Mouse (Mus musculus): ENCODE results near the gene Bcl11a. TPM values are rescaled to one million over a fixed set of nuclear protein-coding genes. Genes with fewer than 3 reads are reported as not detected.

Gene Bcl11a
- total and polyA plus RNA-seq, 3 experiments = 37.0 to 112 (median 83.8) TPM

DNA sequence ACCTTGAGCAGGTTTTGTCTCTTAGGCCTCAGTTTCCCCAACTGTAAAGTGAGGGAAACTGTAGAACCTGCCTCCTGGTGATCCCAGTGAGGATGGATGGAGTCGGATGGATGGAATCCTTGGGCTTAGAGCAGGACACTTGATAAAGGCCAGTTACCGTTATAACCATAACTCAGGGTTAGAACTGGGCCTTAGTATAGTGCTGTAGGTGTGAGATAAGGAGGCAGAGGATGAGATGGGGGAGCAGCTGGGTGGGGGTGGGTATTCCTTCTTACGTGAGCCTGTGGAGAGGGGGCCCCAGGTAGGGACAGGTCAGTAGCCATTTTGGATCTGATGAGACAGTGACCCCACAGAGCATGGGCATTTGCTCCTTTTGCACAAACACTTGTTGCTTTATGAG lies 23.8 kb downstream of the Bcl11a start:
- peaks cover 51 to 53% of the 10 kb centered on the region in 2 experiments for H3K4me1 ChIP-seq (ENCODE audit: control insufficient read depth in 1 of 2, insufficient read depth in 2 of 2, low read length in 2 of 2)
- DNase-seq (ENCODE audit: low read depth, low spot score) = no peak
- peaks cover 48 to 77% of the 10 kb centered on the region in 2 experiments for H3K36me3 ChIP-seq (ENCODE audit: control insufficient read depth in 1 of 2, insufficient read depth in 2 of 2, low read length in 2 of 2)
- H3K9me3 ChIP-seq (replicated peaks; ENCODE audit: insufficient read depth, low read length) = no peaks in the 10 kb centered on the region
- no peak overlapping the region for H3K4me3 ChIP-seq (ENCODE audit: control insufficient read depth in 1 of 2, insufficient read depth in 1 of 2, low read depth in 2 of 2, low read length in 2 of 2)
- peak overlapping the region; percentile 83 for H3K27ac ChIP-seq (ENCODE audit: control insufficient read depth, low read depth, low read length)
- peaks cover 82% of the 10 kb centered on the region for H3K79me2 ChIP-seq (ENCODE audit: control insufficient read depth, insufficient read depth, low read length, poor library complexity)
- H3K27me3 ChIP-seq (ENCODE audit: control insufficient read depth in 1 of 2, insufficient read depth in 2 of 2, low read length in 2 of 2) = no peaks in the 10 kb centered on the region
- peak overlapping the region; percentile 13; the same call in 1 of the 2 replicates for H3K9ac ChIP-seq (ENCODE audit: control insufficient read depth, low read depth, low read length, poor library complexity, severe bottlenecking)
- TF ChIP-seq MYB (IDR thresholded peaks at IDR 0.05; ENCODE audit: low read depth, low read length) (peak; percentile 60; the same call in 1 of the 2 replicates), NRF1 (IDR thresholded peaks at IDR 0.05; ENCODE audit: insufficient read depth, low read depth, low read length, poor library complexity, severe bottlenecking) (no peak), TAL1 (IDR thresholded peaks at IDR 0.05; ENCODE audit: low read length) (peak; percentile 67), EP300 (IDR thresholded peaks at IDR 0.05; ENCODE audit: low read depth in 1 of 2, low read length in 2 of 2) (peak; percentile 60 to 78), GATA1 (IDR thresholded peaks at IDR 0.05; ENCODE audit: low read depth, low read length) (peak; percentile 46; the same call in 1 of the 2 replicates), MXI1 (IDR thresholded peaks at IDR 0.05; ENCODE audit: low read depth, low read length) (no peak), TCF12 (IDR thresholded peaks at IDR 0.05; ENCODE audit: low read depth, low read length) (peak; percentile 64), ZKSCAN1 (IDR thresholded peaks at IDR 0.05; ENCODE audit: low read depth, low read length) (no peak), POLR2AphosphoS2 (IDR thresholded peaks at IDR 0.05; ENCODE audit: low read length) (0 out of 2 replicates have a peak, but pooled peaks have one; percentile 8), JUND (IDR thresholded peaks at IDR 0.05; ENCODE audit: low read depth, low read length) (no peak), ETS1 (IDR thresholded peaks at IDR 0.05; ENCODE audit: low read depth, low read length) (peak; percentile 57), MAX (IDR thresholded peaks at IDR 0.05; ENCODE audit: low read length) (no peak)

DNA sequence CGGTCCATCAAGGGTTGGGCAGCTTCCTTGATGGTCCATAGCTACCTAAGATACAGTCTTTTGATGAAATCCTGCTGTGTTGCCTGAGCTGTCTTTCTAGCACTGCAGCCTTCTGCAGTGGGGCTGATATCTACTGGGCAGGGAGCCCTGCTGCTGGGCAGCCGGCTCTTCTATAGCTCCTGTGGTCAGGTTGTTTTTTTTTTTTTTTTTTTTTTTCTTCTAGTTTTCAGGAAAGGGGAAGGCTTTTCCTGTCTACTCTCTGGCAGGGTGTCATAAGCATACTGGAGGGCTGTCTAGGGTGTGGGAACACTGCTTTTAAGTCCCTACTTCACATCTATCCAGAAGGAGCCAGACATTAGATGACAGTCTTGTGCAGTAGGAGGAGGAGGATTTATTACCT lies 24.5 kb downstream of the Bcl11a start:
- Histone ChIP-seq H3K4me1 (ENCODE audit: control insufficient read depth in 1 of 2, insufficient read depth in 2 of 2, low read length in 2 of 2) (peaks cover 47 to 49% of the 10 kb centered on the region in 2 experiments), H3K27me3 (ENCODE audit: control insufficient read depth in 1 of 2, insufficient read depth in 2 of 2, low read length in 2 of 2) (no peaks in the 10 kb centered on the region), H3K27ac (ENCODE audit: control insufficient read depth, low read depth, low read length) (peak overlapping the region; percentile 8), H3K9ac (ENCODE audit: control insufficient read depth, low read depth, low read length, poor library complexity, severe bottlenecking) (no peak overlapping the region), H3K36me3 (ENCODE audit: control insufficient read depth in 1 of 2, insufficient read depth in 2 of 2, low read length in 2 of 2) (peaks cover 49 to 75% of the 10 kb centered on the region in 2 experiments), H3K79me2 (ENCODE audit: control insufficient read depth, insufficient read depth, low read length, poor library complexity) (peaks cover 79% of the 10 kb centered on the region), H3K9me3 (replicated peaks; ENCODE audit: insufficient read depth, low read length) (no peaks in the 10 kb centered on the region), H3K4me3 (ENCODE audit: control insufficient read depth in 1 of 2, insufficient read depth in 1 of 2, low read depth in 2 of 2, low read length in 2 of 2) (no peak overlapping the region)
- TF ChIP-seq EP300 (IDR thresholded peaks at IDR 0.05; ENCODE audit: low read depth in 1 of 2, low read length in 2 of 2) (no peak), POLR2AphosphoS2 (IDR thresholded peaks at IDR 0.05; ENCODE audit: low read length) (no peak), ETS1 (IDR thresholded peaks at IDR 0.05; ENCODE audit: low read depth, low read length) (0 out of 2 replicates have a peak, but pooled peaks have one; percentile 8), ZNF384 (IDR thresholded peaks at IDR 0.05; ENCODE audit: low read depth, low read length) (peak; percentile 92), USF1 (IDR thresholded peaks at IDR 0.05; ENCODE audit: low read depth, low read length) (no peak), CHD1 (IDR thresholded peaks at IDR 0.05; ENCODE audit: low read depth, low read length) (no peak), NELFE (IDR thresholded peaks at IDR 0.05; ENCODE audit: low read depth, low read length) (no peak), BHLHE40 (IDR thresholded peaks at IDR 0.05; ENCODE audit: borderline replicate concordance, low read depth, low read length) (no peak), HCFC1 (IDR thresholded peaks at IDR 0.05; ENCODE audit: low read depth, low read length) (no peak), ZMIZ1 (IDR thresholded peaks at IDR 0.05; ENCODE audit: low read depth, low read length) (no peak), CHD2 (IDR thresholded peaks at IDR 0.05; ENCODE audit: low read length) (no peak), MYB (IDR thresholded peaks at IDR 0.05; ENCODE audit: low read depth, low read length) (no peak), E2F4 (IDR thresholded peaks at IDR 0.05; ENCODE audit: borderline replicate concordance, low read depth, low read length) (no peak), CTCF (IDR thresholded peaks at IDR 0.05 in 2 of 3, conservative IDR thresholded peaks at IDR 0.05 in 1 of 3; ENCODE audit: control insufficient read depth in 1 of 3, insufficient read depth in 1 of 3, low read depth in 2 of 3, low read length in 3 of 3, poor library complexity in 1 of 3, severe bottlenecking in 1 of 3) (no peak), UBTF (IDR thresholded peaks at IDR 0.05; ENCODE audit: borderline replicate concordance, insufficient read depth, low read depth, low read length) (no peak), TAL1 (IDR thresholded peaks at IDR 0.05; ENCODE audit: low read length) (peak; percentile 38; the same call in 1 of the 2 replicates), MEF2A (IDR thresholded peaks at IDR 0.05; ENCODE audit: extremely low read depth, insufficient replicate concordance, low read depth, low read length, poor library complexity, severe bottlenecking) (no peak), RAD21 (IDR thresholded peaks at IDR 0.05; ENCODE audit: low read depth, low read length) (no peak), GABPA (IDR thresholded peaks at IDR 0.05; ENCODE audit: low read depth, low read length) (no peak), MXI1 (IDR thresholded peaks at IDR 0.05; ENCODE audit: low read depth, low read length) (no peak), MAZ (IDR thresholded peaks at IDR 0.05; ENCODE audit: low read depth, low read length) (no peak), TCF12 (IDR thresholded peaks at IDR 0.05; ENCODE audit: low read depth, low read length) (no peak), NRF1 (IDR thresholded peaks at IDR 0.05; ENCODE audit: insufficient read depth, low read depth, low read length, poor library complexity, severe bottlenecking) (no peak), ZKSCAN1 (IDR thresholded peaks at IDR 0.05; ENCODE audit: low read depth, low read length) (no peak)
- DNase-seq (ENCODE audit: low read depth, low spot score) = no peak

All from MEL (cell line).